Mouse (Mus musculus) midbrain, postnatal 0 days (tissue): ENCODE data around the gene Med29. TPM values are rescaled to one million over a fixed set of nuclear protein-coding genes. Genes with fewer than 3 reads are reported as not detected.

Source experiments
- ATAC-seq: fragments of 200-750 bp; cut with Nextera tagmentation; 2 replicates; pipeline ENCODE4 v1.8.0; 2017; ENCODE audit warnings: moderate number of reproducible peaks, mild to moderate bottlenecking, moderate TSS enrichment, moderate library complexity; ENCODE audit not compliant: low FRiP score
- DNase-seq: peaks from one replicate; pipeline ENCODE4 v3.0.0-alpha.2; 2015; ENCODE audit warnings: low spot score
- H3K27ac ChIP-seq: fragments of 300-500 bp; sonication (generic); 2 replicates; pipeline ENCODE4 v1.5.1; 2014; ENCODE audit warnings: low read depth, mild to moderate bottlenecking, low read length, mixed read lengths
- H3K27me3 ChIP-seq: fragments of 300-500 bp; sonication (generic); 2 replicates; pipeline ENCODE4 v1.6.1; 2014; ENCODE audit warnings: low read length, control low read depth, mixed read lengths; ENCODE audit not compliant: insufficient read depth
- H3K36me3 ChIP-seq: fragments of 300-500 bp; sonication (generic); 2 replicates; pipeline ENCODE4 v1.6.1; 2014; ENCODE audit warnings: low read length, control low read depth, mixed read lengths; ENCODE audit not compliant: insufficient read depth
- H3K4me1 ChIP-seq: fragments of 300-500 bp; sonication (generic); 2 replicates; pipeline ENCODE4 v1.6.1; 2014; ENCODE audit warnings: mild to moderate bottlenecking, control low read depth, antibody characterized with exemption, low read length, mixed read lengths; ENCODE audit not compliant: insufficient read depth
- H3K4me2 ChIP-seq: fragments of 300-500 bp; sonication (generic); 2 replicates; pipeline ENCODE4 v1.6.1; 2014; ENCODE audit warnings: low read depth, mild to moderate bottlenecking, low read length, mixed read lengths; ENCODE audit not compliant: poor library complexity, severe bottlenecking
- H3K4me3 ChIP-seq: fragments of 300-500 bp; sonication (generic); 2 replicates; pipeline ENCODE4 v1.5.1; 2014; ENCODE audit warnings: low read depth, mild to moderate bottlenecking, low read length, moderate library complexity
- H3K9ac ChIP-seq: fragments of 300-500 bp; sonication (generic); replicated peaks from 2 replicates; pipeline ENCODE4 v1.6.1; 2014; ENCODE audit warnings: mild to moderate bottlenecking, low read length, moderate library complexity, mixed read lengths; ENCODE audit not compliant: poor library complexity, severe bottlenecking
- H3K9me3 ChIP-seq: fragments of 300-500 bp; sonication (generic); 2 replicates; pipeline ENCODE4 v1.6.1; 2016; ENCODE audit warnings: low read length, control low read depth
- CTCF ChIP-seq: IDR thresholded peaks from 2 replicates; pipeline ENCODE4 v1.5.1; 2016; ENCODE audit warnings: antibody characterized with exemption, mild to moderate bottlenecking
- WGBS: fragments of 180-500 bp; shearing (Covaris S2); extraction: QIAGEN DNeasy Blood & Tissue Kit; methylation state at CpG from one replicate; pipeline ENCODE4 v1.1.7; 2014; 5-methylcytosine and 5-hydroxymethylcytosine counted together
- polyA plus RNA-seq: library from polyadenylated mRNA; unstranded; fragments of >200 nt; fragmentation: Nextera tagmentation; extraction: Ambion mirVana; gene quantifications from 2 replicates; pipeline ENCODE4 v1.2.1, GENCODE M21; 2015
- total RNA-seq: library from RNA; depleted of rRNA; stranded (reverse); fragments of >200 nt; gene quantifications from 2 replicates; pipeline ENCODE4 v1.2.3, GENCODE M21; 2014

Gene Med29
- total and polyA plus RNA-seq, 2 experiments from 2014 or later, result 37.9 to 41.6 TPM

- Histone ChIP-seq H3K9me3 (no peaks in the 10 kb centered on the region), H3K27ac (no peak overlapping the region), H3K27me3 (no peaks in the 10 kb centered on the region), H3K9ac (no peak overlapping the region), H3K4me1 (peaks cover 10% of the 10 kb centered on the region; the same call in 1 of the 2 replicates), H3K36me3 (0 out of 2 replicates have a peak, but pooled peaks cover 11% of the 10 kb centered on the region), H3K4me3 (no peak overlapping the region), H3K4me2 (no peak overlapping the region)
- no peak for TF ChIP-seq CTCF
- DNase-seq (no peak), ATAC-seq (no peak)
- 90% methylated on average over 16 of the region's 16 CpGs for WGBS
Observed at GRCm38 (mm10) chr7:28368276-28368920, 24.1 kb downstream of the Med29 start.

DNA sequence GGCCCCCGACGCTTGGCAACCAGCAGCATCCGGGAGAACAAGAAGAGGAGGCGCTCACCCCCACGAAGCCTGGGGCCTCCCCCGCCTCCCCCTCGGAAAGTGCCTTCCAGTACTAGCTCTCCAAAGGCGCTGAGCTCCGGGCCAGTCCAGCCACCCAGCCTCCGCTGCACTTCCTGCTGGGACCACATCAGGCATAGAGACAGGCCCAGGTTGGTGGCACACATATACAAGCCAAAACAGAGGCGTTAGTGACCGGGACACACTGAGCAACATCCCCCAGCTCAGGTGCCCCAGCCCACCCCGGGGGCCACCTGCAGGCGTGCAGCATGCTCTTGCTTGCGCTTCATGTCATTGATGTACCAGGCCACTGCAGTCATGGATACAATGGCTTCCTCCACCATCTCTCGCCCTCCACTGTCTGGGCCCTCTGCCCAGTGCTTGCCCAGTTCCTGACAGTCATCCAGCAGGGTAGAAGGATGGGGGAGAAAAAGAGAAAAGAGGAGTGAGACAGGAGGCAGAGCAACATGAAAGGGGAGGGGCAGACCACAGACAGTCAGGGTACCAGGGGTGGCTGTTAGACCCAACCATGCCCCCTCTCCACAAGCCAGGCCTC is 24.7 kb downstream of the Med29 start:
- no peaks in the 10 kb centered on the region for H3K27me3 ChIP-seq
- no peak overlapping the region for H3K4me3 ChIP-seq
- WGBS, result 87% methylated on average over 16 of the region's 16 CpGs
- H3K9ac ChIP-seq, result no peak overlapping the region
- ATAC-seq, result no peak
- DNase-seq, result no peak
- H3K9me3 ChIP-seq, result no peaks in the 10 kb centered on the region
- no peak overlapping the region for H3K4me2 ChIP-seq
- H3K27ac ChIP-seq, result no peak overlapping the region
- TF ChIP-seq CTCF, result no peak
- peaks cover 11% of the 10 kb centered on the region; the same call in 1 of the 2 replicates for H3K36me3 ChIP-seq
- H3K4me1 ChIP-seq, result peaks cover 10% of the 10 kb centered on the region; the same call in 1 of the 2 replicates

DNA sequence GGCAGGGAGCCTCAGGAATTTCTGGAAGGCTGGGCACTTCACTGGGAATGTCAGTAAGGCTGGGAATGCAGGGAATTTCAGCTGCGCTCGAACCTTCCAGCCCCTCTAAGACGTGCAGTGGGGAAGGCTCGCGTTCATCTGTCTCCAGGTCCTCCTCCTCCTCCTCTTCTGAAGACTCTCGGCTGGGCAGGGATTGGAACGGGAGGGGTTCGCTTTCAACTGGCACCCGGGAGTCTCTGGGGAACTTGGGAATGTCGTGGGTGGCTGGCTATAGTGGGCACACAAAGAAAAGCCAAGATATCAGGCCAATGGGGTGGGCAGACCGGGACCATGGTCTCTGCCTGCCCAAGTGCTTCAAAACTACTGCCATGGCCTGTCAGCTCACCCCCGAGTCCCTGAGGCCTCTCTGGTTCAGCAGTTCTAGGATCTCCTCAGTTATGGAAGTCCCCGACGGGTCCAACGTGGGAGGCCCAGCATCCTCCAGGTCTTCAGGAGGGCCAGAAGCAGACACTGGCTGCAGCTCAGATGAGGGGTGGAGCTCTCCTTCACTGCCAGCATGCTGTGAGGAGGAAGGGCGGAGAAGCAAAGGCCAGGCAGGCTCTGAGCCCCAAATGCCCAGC is 30.0 kb downstream of the Med29 start:
- Histone ChIP-seq H3K9ac (no peak overlapping the region), H3K27me3 (no peaks in the 10 kb centered on the region), H3K9me3 (no peaks in the 10 kb centered on the region), H3K4me3 (no peak overlapping the region), H3K4me1 (no peaks in the 10 kb centered on the region), H3K36me3 (peaks cover 24% of the 10 kb centered on the region), H3K27ac (no peak overlapping the region), H3K4me2 (no peak overlapping the region)
- WGBS, result 81% methylated on average over 16 of the region's 16 CpGs
- no peak for TF ChIP-seq CTCF
- ATAC-seq, result no peak
- no peak for DNase-seq

DNA sequence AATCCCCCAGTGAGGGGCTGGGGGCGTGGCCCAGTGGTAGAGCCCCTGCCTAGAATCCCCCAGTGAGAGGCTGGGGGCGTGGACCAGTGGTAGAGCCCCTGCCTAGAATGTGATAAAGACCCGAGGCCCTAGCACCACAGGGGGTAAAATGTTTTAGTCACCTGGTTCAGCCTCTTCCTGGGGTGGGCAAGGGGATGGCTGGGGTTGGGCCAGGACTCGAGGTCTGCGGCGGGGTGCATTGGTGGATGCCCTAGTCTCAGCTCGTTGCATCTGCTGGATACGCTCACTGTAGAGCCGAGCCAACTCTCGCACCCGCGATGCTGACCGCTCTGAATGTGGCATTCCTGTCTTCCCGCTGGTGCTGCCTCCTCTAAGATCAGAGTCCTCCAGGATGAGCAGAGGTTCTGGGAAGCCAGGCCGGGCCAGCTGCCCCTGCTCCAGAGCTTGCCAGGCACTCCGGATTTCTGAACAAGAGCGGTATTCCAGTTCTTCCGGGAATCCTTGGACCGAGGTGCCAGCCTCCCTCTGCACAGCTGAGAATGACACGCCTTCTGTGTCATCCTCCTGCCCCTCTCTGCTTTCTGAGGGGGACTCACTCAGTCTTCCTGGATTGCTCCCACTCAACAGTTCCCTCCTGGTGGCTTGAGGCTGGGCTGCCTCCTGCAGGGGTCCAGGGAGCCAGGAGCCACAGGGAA is 30.7 kb downstream of the Med29 start:
- Histone ChIP-seq H3K4me1 (no peaks in the 10 kb centered on the region), H3K9ac (no peak overlapping the region), H3K27ac (no peak overlapping the region), H3K4me2 (no peak overlapping the region), H3K4me3 (no peak overlapping the region), H3K36me3 (peaks cover 24% of the 10 kb centered on the region), H3K9me3 (no peaks in the 10 kb centered on the region), H3K27me3 (no peaks in the 10 kb centered on the region)
- no peak for TF ChIP-seq CTCF
- ATAC-seq (no peak), DNase-seq (no peak)
- WGBS, result 97% methylated on average over 20 of the region's 20 CpGs

GRCm38 (mm10) chr7:28360291-28360690 is 32.2 kb downstream of the Med29 start:
- WGBS, result 94% methylated on average over 6 of the region's 6 CpGs
- Histone ChIP-seq H3K27ac (no peak overlapping the region), H3K9me3 (no peaks in the 10 kb centered on the region), H3K27me3 (no peaks in the 10 kb centered on the region), H3K36me3 (peaks cover 24% of the 10 kb centered on the region), H3K4me1 (no peaks in the 10 kb centered on the region), H3K4me3 (no peak overlapping the region), H3K9ac (no peak overlapping the region), H3K4me2 (no peak overlapping the region)
- TF ChIP-seq CTCF, result no peak
- DNase-seq (no peak), ATAC-seq (no peak)
